Mouse (Mus musculus) brain, embryonic 14.5 days (tissue): ENCODE measurements at regions not wholly inside any gene's neighbourhood (a gene's known extent, or its start where the extent isn't known, plus 50 kb on each side); places are given as distances from the start of the nearest gene placed in this dataset.

Experiments used
- CTCF ChIP-seq: fragments of 200-500 bp; IDR thresholded peaks from 2 replicates; pipeline ENCODE4 v1.5.1; 2012; ENCODE audit warnings: inconsistent platforms, mild to moderate bottlenecking, moderate library complexity, borderline replicate concordance; ENCODE audit not compliant: insufficient read depth, insufficient read length; ENCODE audit errors: extremely low read depth
- POLR2A ChIP-seq: fragments of 200-500 bp; IDR thresholded peaks from 2 replicates; pipeline ENCODE4 v1.6.1; 2012; ENCODE audit warnings: mild to moderate bottlenecking, inconsistent platforms, borderline replicate concordance; ENCODE audit not compliant: poor library complexity, insufficient read depth, insufficient read length, severe bottlenecking; ENCODE audit errors: extremely low read depth

DNA sequence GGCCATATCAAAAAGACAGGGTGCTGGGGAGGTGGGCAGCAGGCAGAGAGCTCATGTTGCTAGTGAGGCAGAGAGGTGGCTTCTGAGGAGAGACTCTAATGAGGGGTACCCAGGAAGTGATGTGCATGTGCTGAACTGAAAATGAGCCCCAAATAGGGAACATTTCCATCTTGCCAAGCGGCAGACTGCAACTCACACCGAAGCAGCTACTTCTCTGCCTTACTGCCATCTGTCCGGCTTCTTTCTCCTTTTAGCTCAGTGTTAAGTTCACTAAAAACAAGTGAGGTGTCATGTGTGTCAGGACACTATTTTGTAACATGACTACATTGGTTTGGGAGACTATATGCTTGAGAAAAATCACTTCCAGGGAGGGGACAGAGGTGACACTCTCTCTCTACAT, 222.7 kb upstream of the Bmper start:
- TF ChIP-seq CTCF: no peak
- TF ChIP-seq POLR2A: no peak
